Mouse (Mus musculus) kidney, adult 8-10 months (tissue): ENCODE measurements around the gene Meis1.
A peak's percentile ranks its signal among the peaks of the same experiment; 100 is the strongest.

Source experiments
- DNase-seq, 2 experiments: peaks; one replicate each; pipeline ENCODE4 v3.0.0; 2022

Meis1 gene

GRCm38 (mm10) chr11:19018489-19019203 lies at the start of gene Meis1:
Meis1 (minus strand) TSS chr11:19018985.
- peak; percentile 82 to 86 for DNase-seq

- no peak for DNase-seq
These were observed 48.5 kb upstream of the Meis1 start for GRCm38 (mm10) chr11:19067334-19067733.

GRCm38 (mm10) chr11:19049276-19049675 lies 30.5 kb upstream of the Meis1 start:
- no peak for DNase-seq

- no peak for DNase-seq
These were observed 17.9 kb upstream of the Meis1 start for GRCm38 (mm10) chr11:19036595-19037166.

GRCm38 (mm10) chr11:19026581-19027561 lies 8.1 kb upstream of the Meis1 start:
- peak in 1 of 2 experiments; percentile 31 for DNase-seq

GRCm38 (mm10) chr11:19025976-19026520 lies 7.3 kb upstream of the Meis1 start:
- DNase-seq = no peak

GRCm38 (mm10) chr11:19024496-19025265 lies 5.9 kb upstream of the Meis1 start:
- peak in 1 of 2 experiments; percentile 47 for DNase-seq

GRCm38 (mm10) chr11:19023356-19023755 lies 4.6 kb upstream of the Meis1 start:
- no peak for DNase-seq

- no peak for DNase-seq
These were observed 3.8 kb upstream of the Meis1 start for GRCm38 (mm10) chr11:19022576-19022975.

GRCm38 (mm10) chr11:19020951-19021710 lies 2.3 kb upstream of the Meis1 start:
- no peak for DNase-seq

GRCm38 (mm10) chr11:19020371-19020824 lies 1.6 kb upstream of the Meis1 start:
- DNase-seq = peak; percentile 84 to 85

- DNase-seq = no peak
These were observed 703 bp upstream of the Meis1 start for GRCm38 (mm10) chr11:19019204-19020171.

GRCm38 (mm10) chr11:19017719-19018413 lies 919 bp downstream of the Meis1 start:
- no peak for DNase-seq

- no peak for DNase-seq
These were observed 1.5 kb downstream of the Meis1 start for GRCm38 (mm10) chr11:19017262-19017661.

GRCm38 (mm10) chr11:19016481-19017220 lies 2.1 kb downstream of the Meis1 start:
- DNase-seq = no peak

- no peak for DNase-seq
These were observed 2.9 kb downstream of the Meis1 start for GRCm38 (mm10) chr11:19015731-19016461.

- no peak for DNase-seq
These were observed 3.4 kb downstream of the Meis1 start for GRCm38 (mm10) chr11:19015381-19015730.
